Mouse (Mus musculus) embryonic fibroblast, embryonic 13.5 days (primary cell): ENCODE data around the gene Gm14443.

Experiments
- CTCF ChIP-seq: IDR thresholded peaks from 2 replicates; pipeline ENCODE4 v1.5.1; 2011; ENCODE audit warnings: mild to moderate bottlenecking, control low read depth, low read length, moderate library complexity, borderline replicate concordance; ENCODE audit not compliant: insufficient read depth
- POLR2A ChIP-seq: IDR thresholded peaks from 2 replicates; pipeline ENCODE4 v1.6.1; 2011; ENCODE audit warnings: low read depth, mild to moderate bottlenecking, control low read depth, low read length, moderate library complexity

GRCm38 (mm10) chr2:175172123-175172522, 3.5 kb downstream of the Gm14443 start:
- TF ChIP-seq CTCF (no peak), POLR2A (no peak)
